Mouse (Mus musculus) forebrain, embryonic 11.5 days (tissue): ENCODE results near the gene Parp6. TPM values are rescaled to one million over a fixed set of nuclear protein-coding genes. Genes with fewer than 3 reads are reported as not detected.

Experiments
- ATAC-seq: fragments of 200-750 bp; cut with Nextera tagmentation; replicated peaks from 2 replicates; pipeline ENCODE4 v1.8.0; 2017; ENCODE audit warnings: moderate TSS enrichment; ENCODE audit not compliant: low FRiP score
- DNase-seq: peaks from one replicate; pipeline ENCODE4 v3.0.0-alpha.2; 2017; ENCODE audit warnings: low spot score
- H3K27ac ChIP-seq: fragments of 300-500 bp; sonication (generic); 2 replicates; pipeline ENCODE4 v1.5.1; 2014; ENCODE audit warnings: low read depth, low read length
- H3K27me3 ChIP-seq: fragments of 300-500 bp; sonication (generic); 2 replicates; pipeline ENCODE4 v1.6.1; 2014; ENCODE audit warnings: mild to moderate bottlenecking, low read length, mixed read lengths; ENCODE audit not compliant: control insufficient read depth, insufficient read depth
- H3K36me3 ChIP-seq: fragments of 300-500 bp; sonication (generic); 2 replicates; pipeline ENCODE4 v1.6.1; 2014; ENCODE audit warnings: mild to moderate bottlenecking, low read length, moderate library complexity, mixed read lengths; ENCODE audit not compliant: control insufficient read depth, insufficient read depth
- H3K4me1 ChIP-seq: fragments of 300-500 bp; sonication (generic); replicated peaks from 2 replicates; pipeline ENCODE4 v1.6.1; 2014; ENCODE audit warnings: low read length, mixed read lengths; ENCODE audit not compliant: control insufficient read depth, insufficient read depth
- H3K4me2 ChIP-seq: fragments of 300-500 bp; sonication (generic); 2 replicates; pipeline ENCODE4 v1.6.1; 2014; ENCODE audit warnings: low read depth, mild to moderate bottlenecking, low read length, moderate library complexity, mixed read lengths; ENCODE audit not compliant: severe bottlenecking
- H3K4me3 ChIP-seq: fragments of 300-500 bp; sonication (generic); 2 replicates; pipeline ENCODE4 v1.5.1; 2014; ENCODE audit warnings: low read depth, low read length
- H3K9ac ChIP-seq: fragments of 300-500 bp; sonication (generic); 2 replicates; pipeline ENCODE4 v1.6.1; 2014; ENCODE audit warnings: low read length
- H3K9me3 ChIP-seq: fragments of 300-500 bp; sonication (generic); 2 replicates; pipeline ENCODE4 v1.6.1; 2016; ENCODE audit warnings: low read length, mixed read lengths; ENCODE audit not compliant: control insufficient read depth
- WGBS: fragments of 180-500 bp; shearing (Covaris S2); extraction: QIAGEN DNeasy Blood & Tissue Kit; methylation state at CpG from one replicate; pipeline ENCODE4 v1.1.7; 2014; 5-methylcytosine and 5-hydroxymethylcytosine counted together
- polyA plus RNA-seq: library from polyadenylated mRNA; unstranded; fragments of >200 nt; fragmentation: Nextera tagmentation; extraction: Ambion mirVana; gene quantifications from 2 replicates; pipeline ENCODE4 v1.2.1, GENCODE M21; 2014

Parp6 gene
- polyA plus RNA-seq, 1 experiment from 2014 or later: 77.3 TPM

GRCm38 (mm10) chr9:59589703-59590439, 27.2 kb upstream of the Parp6 start:
- H3K4me2 ChIP-seq: no peak overlapping the region
- ATAC-seq (no peak), DNase-seq (no peak)
- H3K4me3 ChIP-seq: no peak overlapping the region
- H3K27me3 ChIP-seq: no peaks in the 10 kb centered on the region; the same call in 1 of the 2 replicates
- peaks cover 3% of the 10 kb centered on the region; the same call in 1 of the 2 replicates for H3K4me1 ChIP-seq
- no peaks in the 10 kb centered on the region for H3K9me3 ChIP-seq
- H3K36me3 ChIP-seq: no peaks in the 10 kb centered on the region
- no peak overlapping the region for H3K9ac ChIP-seq
- 80% methylated on average over 10 of the region's 10 CpGs for WGBS
- H3K27ac ChIP-seq: no peak overlapping the region

DNA sequence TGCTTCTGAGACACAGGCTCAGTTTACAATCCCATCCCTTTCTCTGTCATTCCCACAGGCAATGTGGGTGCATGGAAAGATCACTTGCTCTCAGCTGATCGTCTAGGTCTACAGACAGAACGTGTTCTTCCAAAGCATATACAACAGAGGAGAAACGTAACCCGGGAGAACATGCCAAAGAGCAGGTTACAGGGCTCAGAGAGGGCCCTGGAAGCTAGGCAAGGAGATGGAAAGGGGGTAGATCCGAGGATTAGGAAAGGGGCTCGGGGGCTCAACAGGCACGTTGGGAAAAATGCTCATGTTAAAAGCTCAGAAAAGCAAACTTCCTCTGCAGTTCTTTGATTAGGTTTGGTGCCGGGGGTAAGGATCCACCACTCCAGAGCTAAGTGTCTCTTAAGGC, 15.4 kb upstream of the Parp6 start:
- no peak overlapping the region for H3K4me2 ChIP-seq
- H3K9me3 ChIP-seq: no peaks in the 10 kb centered on the region
- 81% methylated on average over 8 of the region's 8 CpGs for WGBS
- H3K4me3 ChIP-seq: no peak overlapping the region
- no peaks in the 10 kb centered on the region for H3K36me3 ChIP-seq
- DNase-seq (no peak), ATAC-seq (no peak)
- no peak overlapping the region for H3K9ac ChIP-seq
- no peaks in the 10 kb centered on the region for H3K27me3 ChIP-seq
- no peak overlapping the region for H3K27ac ChIP-seq
- H3K4me1 ChIP-seq: no peaks in the 10 kb centered on the region

GRCm38 (mm10) chr9:59605967-59606366, 11.1 kb upstream of the Parp6 start:
- H3K4me3 ChIP-seq: no peak overlapping the region
- DNase-seq (no peak), ATAC-seq (no peak)
- no peak overlapping the region for H3K4me2 ChIP-seq
- H3K27ac ChIP-seq: no peak overlapping the region
- WGBS: 67% methylated on average over 6 of the region's 6 CpGs
- H3K4me1 ChIP-seq: no peaks in the 10 kb centered on the region
- H3K9me3 ChIP-seq: no peaks in the 10 kb centered on the region
- no peak overlapping the region for H3K9ac ChIP-seq
- no peaks in the 10 kb centered on the region for H3K27me3 ChIP-seq
- H3K36me3 ChIP-seq: no peaks in the 10 kb centered on the region

DNA sequence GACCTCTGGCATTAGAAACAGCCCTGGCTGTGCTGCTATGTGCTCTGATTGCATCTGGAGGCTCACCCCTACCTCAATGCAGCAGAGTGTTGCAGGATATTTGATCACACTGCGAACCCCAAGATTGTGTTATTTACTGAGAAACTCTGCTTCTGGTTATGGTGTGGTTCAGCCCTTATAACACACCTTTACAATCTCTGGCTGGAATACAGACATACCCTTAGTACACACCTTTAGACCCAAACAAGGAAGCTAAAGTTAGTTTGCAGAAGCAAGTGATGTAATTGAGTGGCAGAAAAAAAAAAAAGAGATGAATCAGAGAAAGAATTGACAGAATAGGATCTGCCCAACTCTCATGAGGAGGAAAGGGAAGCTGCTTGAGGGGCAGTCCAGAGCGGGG, 6.1 kb upstream of the Parp6 start:
- H3K4me2 ChIP-seq: no peak overlapping the region
- ATAC-seq (no peak), DNase-seq (no peak)
- H3K9ac ChIP-seq: no peak overlapping the region
- no peaks in the 10 kb centered on the region for H3K36me3 ChIP-seq
- no peaks in the 10 kb centered on the region for H3K27me3 ChIP-seq
- 89% methylated on average over 2 of the region's 2 CpGs for WGBS
- no peaks in the 10 kb centered on the region for H3K9me3 ChIP-seq
- no peak overlapping the region for H3K27ac ChIP-seq
- no peak overlapping the region for H3K4me3 ChIP-seq
- H3K4me1 ChIP-seq: no peaks in the 10 kb centered on the region

DNA sequence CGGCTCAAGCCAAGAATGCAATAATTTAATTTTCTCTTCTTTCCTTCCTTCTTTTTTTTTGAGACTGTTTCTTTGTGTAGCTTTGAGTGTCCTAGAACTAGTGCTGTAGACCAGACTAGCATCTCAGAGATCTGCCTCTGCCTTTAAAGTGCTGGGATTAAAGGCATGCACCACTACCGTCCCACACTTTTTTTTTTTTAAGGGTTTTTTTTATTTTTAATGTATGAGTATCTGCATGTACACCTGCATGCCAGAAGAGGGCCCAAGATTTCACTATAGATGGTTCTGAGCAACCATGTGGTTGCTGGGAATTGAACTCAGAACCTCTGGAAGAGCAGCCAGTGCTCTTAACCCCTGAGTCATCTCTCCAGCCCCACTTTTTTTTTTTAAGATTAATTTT, 1.3 kb upstream of the Parp6 start:
- ATAC-seq: no peak
- no peak overlapping the region for H3K9ac ChIP-seq
- no peak for DNase-seq
- no peaks in the 10 kb centered on the region for H3K9me3 ChIP-seq
- H3K27ac ChIP-seq: no peak overlapping the region
- no peak overlapping the region for H3K4me3 ChIP-seq
- WGBS: 88% methylated on average over 2 of the region's 2 CpGs
- no peak overlapping the region for H3K4me2 ChIP-seq
- H3K27me3 ChIP-seq: no peaks in the 10 kb centered on the region
- H3K4me1 ChIP-seq: no peaks in the 10 kb centered on the region
- no peaks in the 10 kb centered on the region for H3K36me3 ChIP-seq

- peak; percentile 67 for ATAC-seq
- Histone ChIP-seq H3K36me3 (no peaks in the 10 kb centered on the region; the same call in 1 of the 2 replicates), H3K4me1 (no peaks in the 10 kb centered on the region), H3K4me2 (peak overlapping the region; percentile 51), H3K9me3 (no peaks in the 10 kb centered on the region), H3K9ac (peak overlapping the region; percentile 93), H3K4me3 (peak overlapping the region; percentile 87), H3K27me3 (no peaks in the 10 kb centered on the region), H3K27ac (peak overlapping the region; percentile 84)
- under 1% methylated on average over 56 of the region's 58 CpGs for WGBS
- no peak for DNase-seq
Observed at GRCm38 (mm10) chr9:59617307-59617973, 356 bp downstream of the Parp6 start.

- Histone ChIP-seq H3K4me1 (no peaks in the 10 kb centered on the region), H3K27me3 (no peaks in the 10 kb centered on the region), H3K4me2 (no peak overlapping the region), H3K9ac (no peak overlapping the region), H3K4me3 (no peak overlapping the region), H3K9me3 (no peaks in the 10 kb centered on the region), H3K27ac (no peak overlapping the region), H3K36me3 (peaks cover 1% of the 10 kb centered on the region; the same call in 1 of the 2 replicates)
- ATAC-seq (no peak), DNase-seq (no peak)
- WGBS: 83% methylated on average over 1 of the region's 1 CpGs
Observed at GRCm38 (mm10) chr9:59638372-59638771, 21.3 kb downstream of the Parp6 start.

GRCm38 (mm10) chr9:59639936-59640335, 22.9 kb downstream of the Parp6 start:
- Histone ChIP-seq H3K27ac (no peak overlapping the region), H3K4me1 (no peaks in the 10 kb centered on the region), H3K4me3 (no peak overlapping the region), H3K27me3 (no peaks in the 10 kb centered on the region), H3K9ac (no peak overlapping the region), H3K36me3 (no peaks in the 10 kb centered on the region; the same call in 1 of the 2 replicates), H3K4me2 (no peak overlapping the region), H3K9me3 (no peaks in the 10 kb centered on the region)
- ATAC-seq (no peak), DNase-seq (no peak)
- WGBS: 88% methylated on average over 4 of the region's 4 CpGs
